Mouse (Mus musculus): ENCODE measurements at regions not wholly inside any gene's neighbourhood (a gene's known extent, or its start where the extent isn't known, plus 50 kb on each side); places are given as distances from the start of the nearest gene placed in this dataset.
"Not testable (repeated sequence)": the region's sequence is repeated elsewhere in the genome, so short reads cannot be mapped to it uniquely, and the experiment has no call there.

DNA sequence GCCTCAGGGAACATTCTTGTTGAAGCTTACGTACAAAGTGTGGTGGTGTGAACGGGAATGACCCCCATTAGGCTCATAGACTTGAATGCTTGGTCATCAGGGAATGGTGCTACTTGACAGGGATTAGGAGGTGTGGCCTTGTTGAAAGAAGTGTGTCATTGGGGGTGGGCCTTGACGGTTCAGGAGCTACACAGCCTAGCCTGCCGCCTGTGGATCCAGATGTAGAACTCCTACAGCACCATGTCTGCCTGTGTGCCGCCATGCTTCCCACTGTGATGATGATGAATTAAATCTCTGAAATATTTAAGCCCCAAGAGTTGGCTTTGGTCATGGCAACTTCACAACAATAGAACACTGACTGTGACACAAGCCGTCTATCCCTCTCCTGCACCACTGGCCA is 163.6 kb downstream of the Ankrd50 start:
- no peak for DNase-seq (ENCODE audit: low read depth, low spot score)

- no peak for DNase-seq (ENCODE audit: low read depth, low spot score)
Observed at GRCm38 (mm10) chr3:38312834-38313233, 171.8 kb downstream of the Ankrd50 start.

DNA sequence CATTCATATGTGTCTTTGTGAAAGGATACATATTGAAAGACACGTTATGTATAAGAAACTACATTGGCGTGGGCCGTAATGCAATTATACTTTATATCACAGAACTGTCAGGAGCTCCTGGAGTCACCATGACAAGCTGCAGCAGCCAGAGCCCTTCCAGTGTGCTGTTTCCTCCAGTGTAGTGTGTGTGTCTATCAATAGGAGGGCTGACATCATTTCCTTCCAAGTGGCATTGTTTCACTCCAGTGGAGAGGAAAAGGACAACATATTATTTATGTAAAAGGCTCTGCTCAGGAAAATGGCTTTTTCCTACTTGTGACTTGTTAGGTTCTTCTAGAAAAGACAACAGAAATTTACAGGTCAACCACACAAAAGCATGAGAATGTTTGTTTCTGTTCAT is 172.5 kb downstream of the Ankrd50 start:
- no peak for DNase-seq (ENCODE audit: low read depth, low spot score)

DNA sequence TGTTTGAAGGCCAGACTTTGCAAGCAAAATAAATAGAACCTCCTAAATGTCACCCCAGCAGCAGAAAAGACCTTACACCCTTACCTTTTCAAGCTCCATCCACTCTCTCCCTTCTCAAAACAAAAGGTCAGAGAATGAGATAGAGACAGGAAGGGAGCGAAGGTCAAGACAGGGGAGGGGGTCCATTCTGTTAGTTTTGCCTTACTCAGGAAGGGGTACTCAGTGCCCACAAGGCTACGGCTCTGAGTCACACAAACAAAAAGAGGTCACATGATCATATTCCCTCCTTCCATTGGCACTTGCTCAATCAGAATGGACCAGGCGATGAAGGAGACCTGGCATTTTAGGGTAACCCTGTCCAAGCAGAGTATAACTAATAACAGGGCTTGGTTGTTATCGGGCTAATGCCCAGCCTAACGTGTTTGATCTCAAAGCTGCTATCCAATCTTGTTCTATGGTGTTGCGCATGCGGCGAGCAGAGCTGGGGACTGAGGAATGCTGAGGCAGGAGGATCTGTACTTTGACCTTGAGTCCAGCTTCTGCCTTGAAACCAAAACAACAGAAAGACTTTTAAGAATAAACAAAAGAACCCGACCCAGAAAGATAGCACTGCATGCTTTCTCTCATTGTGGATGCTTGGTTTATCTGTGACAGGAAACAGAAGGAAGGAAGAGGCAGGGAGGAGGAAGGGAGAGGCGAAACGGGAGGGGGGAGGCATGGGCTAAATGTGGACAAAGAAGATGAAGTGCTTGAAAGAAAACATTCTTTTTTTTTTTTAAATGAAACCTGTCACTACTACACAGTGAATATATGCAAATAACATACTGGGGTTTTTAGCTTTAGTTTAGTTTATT is 184.5 kb downstream of the Ankrd50 start:
- no peak for DNase-seq (ENCODE audit: low read depth, low spot score)

GRCm38 (mm10) chr3:38299236-38299897 is 185.3 kb downstream of the Ankrd50 start:
- no peak for DNase-seq (ENCODE audit: low read depth, low spot score)

- DNase-seq (ENCODE audit: low read depth, low spot score), result no peak
Observed at GRCm38 (mm10) chr3:38297499-38297898, 187.1 kb downstream of the Ankrd50 start.

DNA sequence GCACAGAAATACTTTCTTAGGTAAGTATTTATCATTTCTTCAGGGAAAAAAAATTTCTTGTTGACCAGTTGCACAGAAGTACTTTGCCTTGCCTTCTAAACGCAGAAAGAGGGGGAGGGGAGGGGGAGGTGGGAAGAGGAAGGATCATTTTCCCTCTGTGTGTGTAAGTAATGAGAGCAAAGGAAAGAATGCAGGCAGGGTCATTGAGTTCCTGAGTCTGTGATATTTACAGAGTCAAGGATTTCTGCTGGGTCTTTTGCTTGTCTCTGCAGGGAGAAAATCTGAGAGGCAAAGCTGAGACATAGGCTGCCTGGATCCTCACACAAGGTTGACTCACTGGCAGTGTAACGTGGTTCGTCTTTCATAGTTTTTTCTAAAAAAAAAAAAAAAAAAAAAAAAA is 195.6 kb downstream of the Ankrd50 start:
- no peak for DNase-seq (ENCODE audit: low read depth, low spot score)

DNA sequence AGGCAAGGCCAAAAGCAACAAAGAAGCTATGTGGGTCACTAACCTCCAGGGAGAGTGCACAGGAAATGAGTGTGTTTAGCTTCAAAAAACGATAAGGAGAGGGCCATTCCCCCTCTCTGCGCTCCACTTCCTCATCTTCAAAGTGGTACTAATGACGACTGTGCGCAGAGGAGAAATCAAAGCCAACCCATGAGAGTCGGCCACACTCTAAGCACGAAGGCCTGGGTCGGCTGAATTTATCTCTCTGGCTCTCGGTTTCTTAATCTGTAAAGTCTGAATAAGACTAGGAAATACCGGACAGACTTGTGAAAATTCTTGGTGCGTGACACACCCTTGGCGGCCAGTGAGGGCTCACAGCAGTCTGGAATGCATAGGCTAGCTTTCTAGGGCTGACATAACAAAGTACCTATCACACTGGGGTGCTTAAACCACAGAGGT is 200.9 kb downstream of the Ankrd50 start:
- DNase-seq (ENCODE audit: low read depth, low spot score), result no peak

DNA sequence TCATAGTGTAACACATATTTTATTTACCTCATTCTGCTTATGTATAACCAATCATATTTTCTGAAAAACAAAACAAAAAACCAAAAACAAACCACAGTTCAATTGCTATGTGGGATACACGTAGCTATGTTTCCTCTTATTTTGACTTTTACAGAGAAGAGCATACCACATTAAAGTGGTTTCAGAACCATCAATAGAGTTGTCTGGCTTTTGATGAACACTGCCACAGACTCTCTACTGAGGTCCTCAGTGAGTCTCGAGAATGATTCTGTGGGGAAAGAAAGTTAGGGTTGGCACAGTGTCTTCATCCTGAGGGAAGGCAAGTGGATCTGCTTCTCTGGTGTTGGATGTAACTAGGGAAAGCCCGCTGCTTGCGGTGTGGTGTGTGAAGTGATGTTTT is 201.8 kb downstream of the Ankrd50 start:
- DNase-seq (ENCODE audit: low read depth, low spot score), result no peak

- no peak for DNase-seq (ENCODE audit: low read depth, low spot score)
Observed at GRCm38 (mm10) chr3:38281683-38282082, 203.0 kb downstream of the Ankrd50 start.

DNA sequence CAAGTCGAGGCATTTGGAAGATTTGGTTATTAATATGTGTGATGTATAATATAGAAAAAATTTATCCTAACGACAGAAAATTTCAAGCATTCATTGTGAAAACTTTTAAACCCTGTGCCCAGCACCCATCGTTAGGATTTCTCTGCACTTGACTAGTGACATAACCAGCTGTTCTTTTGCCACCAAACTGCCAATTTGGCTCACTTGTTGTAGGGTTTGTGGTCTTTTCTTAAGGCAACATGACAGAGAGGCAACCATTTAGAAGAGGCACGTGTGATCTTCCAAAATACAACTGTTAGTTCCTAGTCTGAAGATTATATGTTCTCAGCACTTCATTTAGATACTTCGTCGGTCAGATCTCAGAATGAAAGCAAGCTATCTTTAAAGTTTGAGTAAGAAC is 203.8 kb downstream of the Ankrd50 start:
- no peak for DNase-seq (ENCODE audit: low read depth, low spot score)

GRCm38 (mm10) chr3:38280105-38280504 is 204.5 kb downstream of the Ankrd50 start:
- DNase-seq (ENCODE audit: low read depth, low spot score), result no peak

- DNase-seq (ENCODE audit: low read depth, low spot score), result no peak
Observed at GRCm38 (mm10) chr3:38276948-38277504, 207.6 kb downstream of the Ankrd50 start.

GRCm38 (mm10) chr3:38275321-38275720 is 209.3 kb downstream of the Ankrd50 start:
- DNase-seq (ENCODE audit: low read depth, low spot score), result no peak

DNA sequence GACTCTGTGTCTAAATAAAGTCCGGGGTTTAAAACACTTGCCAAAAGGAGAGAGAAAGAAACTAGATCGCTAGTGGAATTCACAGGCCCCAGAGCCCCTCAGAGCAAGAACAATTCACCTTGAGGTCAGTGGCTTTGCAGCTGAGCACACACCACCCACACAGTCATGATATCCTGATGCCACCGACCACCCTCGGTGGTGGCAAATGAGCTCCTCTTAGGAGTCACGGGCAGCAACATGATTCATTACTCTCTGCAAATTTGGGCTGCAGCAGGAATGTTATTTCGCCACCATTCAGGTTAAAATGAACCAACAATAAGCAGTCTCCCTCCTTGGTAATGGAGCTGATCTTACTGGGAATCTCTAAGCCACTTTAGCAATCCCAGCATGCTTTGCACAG is 213.9 kb downstream of the Ankrd50 start:
- no peak for DNase-seq (ENCODE audit: low read depth, low spot score)

- no peak for DNase-seq (ENCODE audit: low read depth, low spot score)
Observed at GRCm38 (mm10) chr3:38268226-38268625, 216.4 kb downstream of the Ankrd50 start.

GRCm38 (mm10) chr3:38263261-38264141 is 221.1 kb downstream of the Ankrd50 start:
- no peak for DNase-seq (ENCODE audit: low read depth, low spot score)

- no peak for DNase-seq (ENCODE audit: low read depth, low spot score)
Observed at GRCm38 (mm10) chr3:38261326-38262075, 223.1 kb downstream of the Ankrd50 start.

DNA sequence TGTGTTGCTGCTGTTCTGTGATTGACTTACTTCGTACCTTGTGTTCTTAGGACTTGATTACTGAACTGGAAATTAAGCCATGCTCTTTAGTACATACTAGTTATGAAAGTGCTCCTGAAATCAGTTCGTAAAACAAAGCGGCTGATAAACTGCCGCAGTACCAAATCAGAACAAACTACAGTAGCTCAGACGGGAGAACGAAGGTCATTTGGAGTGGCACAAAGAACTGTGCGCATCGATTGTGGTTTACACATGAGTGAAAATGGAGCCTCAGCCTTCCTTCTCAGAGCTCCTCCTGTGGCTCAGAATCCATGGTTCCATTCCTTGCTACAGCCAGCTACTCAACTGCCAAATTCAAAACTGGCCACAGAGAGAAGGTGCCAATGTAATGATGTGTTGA is 225.4 kb downstream of the Ankrd50 start:
- not testable (repeated sequence) for DNase-seq (ENCODE audit: low read depth, low spot score)

GRCm38 (mm10) chr3:38257843-38258290 is 226.8 kb downstream of the Ankrd50 start:
- DNase-seq (ENCODE audit: low read depth, low spot score), result no peak
